ENCODE assay signal across 15 mouse cellular contexts in genomic region chr12:100226621-100227020, GRCm38 (mm10). TPM values are rescaled to one million over a fixed set of nuclear protein-coding genes. Genes with fewer than 3 reads are reported as not detected.
DNase-seq lines count a peak whose midpoint lies in the region; ATAC-seq and TF ChIP-seq lines count a peak whose summit lies in the region.
"Had no signal": no experiment of that assay in that cellular context is flagged by ENCODE, and none has a peak within 500 bp of the region (broad histone marks: within the 10 kb centered on the region; RNA-seq: fewer than 3 reads in every experiment).

No protein-coding gene starts in this region.

- no peaks in the 10 kb centered on the region for H3K36me3 ChIP-seq in E14TG2a.4 (ENCODE audit: insufficient read depth, low read length)
- H3K36me3 ChIP-seq in forebrain, embryonic 10.5 days (replicated peaks) = no peaks in the 10 kb centered on the region
- no peaks in the 10 kb centered on the region for H3K36me3 ChIP-seq in hindbrain, embryonic 13.5 days
- H3K36me3 ChIP-seq in midbrain, embryonic 15.5 days (replicated peaks) = no peaks in the 10 kb centered on the region
- no peaks in the 10 kb centered on the region for H3K36me3 ChIP-seq in heart, embryonic 10.5 days
- H3K36me3 ChIP-seq: embryonic facial prominence, embryonic 15.5 days; liver, embryonic 12.5 days had no signal

- H3K27ac ChIP-seq in forebrain, embryonic 10.5 days = peak overlapping the region; percentile 56; the same call in 1 of the 2 replicates
- H3K27ac ChIP-seq in hindbrain, embryonic 13.5 days = peak overlapping the region; percentile 79
- peak overlapping the region; percentile 51; the same call in 1 of the 2 replicates for H3K27ac ChIP-seq in midbrain, embryonic 15.5 days
- no peak overlapping the region for H3K27ac ChIP-seq in heart, embryonic 10.5 days
- H3K27ac ChIP-seq: embryonic facial prominence, embryonic 15.5 days; liver, embryonic 12.5 days had no signal

- 0 out of 2 replicates have a peak overlapping the region, but pooled peaks have one; percentile 7 for H3K4me3 ChIP-seq in E14TG2a.4 (replicated peaks; ENCODE audit: low read length)
- H3K4me3 ChIP-seq in forebrain, embryonic 10.5 days = no peak overlapping the region
- H3K4me3 ChIP-seq in hindbrain, embryonic 13.5 days = no peak overlapping the region
- H3K4me3 ChIP-seq in midbrain, embryonic 15.5 days = no peak overlapping the region
- no peak overlapping the region for H3K4me3 ChIP-seq in heart, embryonic 10.5 days
- H3K4me3 ChIP-seq: embryonic facial prominence, embryonic 15.5 days; liver, embryonic 12.5 days had no signal

- no peaks in the 10 kb centered on the region for H3K27me3 ChIP-seq in E14TG2a.4 (ENCODE audit: insufficient read depth, low read length)
- H3K27me3 ChIP-seq in forebrain, embryonic 10.5 days (ENCODE audit: poor library complexity, severe bottlenecking) = no peaks in the 10 kb centered on the region
- H3K27me3 ChIP-seq in hindbrain, embryonic 13.5 days = no peaks in the 10 kb centered on the region
- no peaks in the 10 kb centered on the region for H3K27me3 ChIP-seq in midbrain, embryonic 15.5 days (replicated peaks)
- H3K27me3 ChIP-seq in heart, embryonic 10.5 days (ENCODE audit: insufficient read depth, poor library complexity, severe bottlenecking) = no peaks in the 10 kb centered on the region
- H3K27me3 ChIP-seq: embryonic facial prominence, embryonic 15.5 days had no signal

- intact Hi-C loops in left cerebral cortex, postnatal 4 days (cut with DNase I) = no loop called here

- no peaks in the 10 kb centered on the region for H3K9me3 ChIP-seq in E14TG2a.4 (ENCODE audit: low read length)
- no peaks in the 10 kb centered on the region for H3K9me3 ChIP-seq in forebrain, embryonic 10.5 days
- no peaks in the 10 kb centered on the region for H3K9me3 ChIP-seq in hindbrain, embryonic 13.5 days
- no peaks in the 10 kb centered on the region for H3K9me3 ChIP-seq in midbrain, embryonic 15.5 days
- H3K9me3 ChIP-seq in heart, embryonic 10.5 days = no peaks in the 10 kb centered on the region
- H3K9me3 ChIP-seq: embryonic facial prominence, embryonic 15.5 days; liver, embryonic 12.5 days had no signal

- 0 out of 2 replicates have a peak overlapping the region, but pooled peaks have one; percentile 5 for H3K9ac ChIP-seq in hindbrain, embryonic 13.5 days
- H3K9ac ChIP-seq in midbrain, embryonic 15.5 days = no peak overlapping the region
- H3K9ac ChIP-seq: embryonic facial prominence, embryonic 15.5 days; liver, embryonic 12.5 days had no signal

- no peak for TF ChIP-seq CTCF in E14TG2a.4 (conservative IDR thresholded peaks at IDR 0.05; ENCODE audit: low read length)

- peaks cover 52% of the 10 kb centered on the region for H3K4me1 ChIP-seq in E14TG2a.4 (replicated peaks; ENCODE audit: low read depth, low read length)
- peaks cover 45% of the 10 kb centered on the region for H3K4me1 ChIP-seq in forebrain, embryonic 10.5 days
- H3K4me1 ChIP-seq in hindbrain, embryonic 13.5 days (replicated peaks) = peaks cover 61% of the 10 kb centered on the region
- peaks cover 57% of the 10 kb centered on the region for H3K4me1 ChIP-seq in midbrain, embryonic 15.5 days
- H3K4me1 ChIP-seq in heart, embryonic 10.5 days = peaks cover 12% of the 10 kb centered on the region
- H3K4me1 ChIP-seq: liver, embryonic 12.5 days had no signal

- 0 out of 2 replicates have a peak, but pooled peaks have one; percentile 25 for ATAC-seq in hindbrain, embryonic 13.5 days (ENCODE audit: low FRiP score)
- ATAC-seq in midbrain, embryonic 15.5 days (replicated peaks) = 0 out of 2 replicates have a peak, but pooled peaks have one; percentile 32
- ATAC-seq: intestine, embryonic 16.5 days; liver, embryonic 12.5 days; lung, postnatal 0 days had no signal

- H3K4me2 ChIP-seq in hindbrain, embryonic 13.5 days = no peak overlapping the region
- H3K4me2 ChIP-seq in midbrain, embryonic 15.5 days = no peak overlapping the region
- H3K4me2 ChIP-seq: embryonic facial prominence, embryonic 15.5 days; liver, embryonic 12.5 days had no signal

- WGBS in forebrain, embryonic 10.5 days = 70% methylated on average over 8 of the region's 8 CpGs
- WGBS in hindbrain, embryonic 13.5 days = 42% methylated on average over 8 of the region's 8 CpGs
- 37% methylated on average over 8 of the region's 8 CpGs for WGBS in midbrain, embryonic 15.5 days
- WGBS in heart, embryonic 10.5 days = 57% methylated on average over 8 of the region's 8 CpGs

- no peak for DNase-seq in forebrain, embryonic 10.5 days (ENCODE audit: extremely low spot score, low spot score)
- no peak for DNase-seq in spleen, postnatal 14 days (ENCODE audit: low spot score in 2 of 2)
- DNase-seq in heart, embryonic 10.5 days (ENCODE audit: low spot score) = no peak
- no peak for DNase-seq in adrenal gland, adult 8-10 months
- no peak for DNase-seq in left cerebral cortex, postnatal 4 days
- DNase-seq: cerebellum, postnatal 14 days; heart, postnatal 10 days; kidney, postnatal 4 days had no signal

RNA-seq across cellular contexts. Expression of gene Calm1, which starts 27.4 kb away (rescaled TPM):
- 1,249 and 1,251 TPM in 2 replicates for polyA plus RNA-seq in forebrain, embryonic 10.5 days (2016; fragmentation: Nextera tagmentation; extraction: Ambion mirVana)
- 2,269 and 2,272 TPM in 2 replicates for polyA plus RNA-seq in hindbrain, embryonic 13.5 days (2015; fragmentation: Nextera tagmentation; extraction: Ambion mirVana)
- 2,307 and 2,436 TPM in 2 replicates for polyA plus RNA-seq in midbrain, embryonic 15.5 days (2015; fragmentation: Nextera tagmentation; extraction: Ambion mirVana)
- 841 and 1,083 TPM in 2 replicates for polyA plus RNA-seq in heart, embryonic 10.5 days (2016; fragmentation: Nextera tagmentation; extraction: Ambion mirVana)
- total RNA-seq in adrenal gland, adult 8-10 months (2022) = 100 to 1,000 TPM; 303 to 399 (median 341) TPM
- 1,000 to 10,000 TPM; 1,473 to 1,476 TPM for total RNA-seq in left cerebral cortex, postnatal 4 days (2021)
